Mouse (Mus musculus): ENCODE data around the gene Zcchc14. TPM values are rescaled to one million over a fixed set of nuclear protein-coding genes. Genes with fewer than 3 reads are reported as not detected.
A peak's percentile ranks its signal among the peaks of the same experiment; 100 is the strongest.

The Zcchc14 gene
- polyA plus RNA-seq, 1 experiment from 2014 or later, result 20.1 TPM

GRCm38 (mm10) chr8:121575661-121576060 is 77.0 kb downstream of the Zcchc14 start:
- Histone ChIP-seq H3K36me3 (no peaks in the 10 kb centered on the region), H3K4me1 (peaks cover 39% of the 10 kb centered on the region), H3K9ac (peak overlapping the region; percentile 15; the same call in 1 of the 2 replicates), H3K27me3 (peaks cover 5% of the 10 kb centered on the region; the same call in 1 of the 2 replicates), H3K4me2 (replicated peaks) (no peak overlapping the region), H3K9me3 (no peaks in the 10 kb centered on the region), H3K27ac (no peak overlapping the region), H3K4me3 (no peak overlapping the region)
- no peak for ATAC-seq (ENCODE audit: low FRiP score, low read depth)
- WGBS, result 47% methylated on average over 3 of the region's 3 CpGs

- Histone ChIP-seq H3K4me3 (no peak overlapping the region), H3K4me1 (peaks cover 40% of the 10 kb centered on the region), H3K9ac (no peak overlapping the region), H3K27ac (no peak overlapping the region), H3K27me3 (no peaks in the 10 kb centered on the region), H3K9me3 (no peaks in the 10 kb centered on the region), H3K4me2 (replicated peaks) (no peak overlapping the region), H3K36me3 (peaks cover 4% of the 10 kb centered on the region; the same call in 1 of the 2 replicates)
- WGBS, result 43% methylated on average over 3 of the region's 3 CpGs
- ATAC-seq (ENCODE audit: low FRiP score, low read depth), result no peak
Observed at GRCm38 (mm10) chr8:121573275-121573674, 79.4 kb downstream of the Zcchc14 start.

- no peak overlapping the region for H3K27ac ChIP-seq
- no peaks in the 10 kb centered on the region for H3K27me3 ChIP-seq
- WGBS, result 75% methylated on average over 7 of the region's 7 CpGs
- H3K4me2 ChIP-seq (replicated peaks), result no peak overlapping the region
- peaks cover 30% of the 10 kb centered on the region for H3K4me1 ChIP-seq
- H3K4me3 ChIP-seq, result no peak overlapping the region
- no peak for ATAC-seq (ENCODE audit: low FRiP score, low read depth)
- peaks cover 4% of the 10 kb centered on the region; the same call in 1 of the 2 replicates for H3K36me3 ChIP-seq
- H3K9me3 ChIP-seq, result no peaks in the 10 kb centered on the region
- no peak overlapping the region for H3K9ac ChIP-seq
Observed at GRCm38 (mm10) chr8:121572121-121572520, 80.6 kb downstream of the Zcchc14 start.

GRCm38 (mm10) chr8:121570801-121571200 is 81.9 kb downstream of the Zcchc14 start:
- peaks cover 10% of the 10 kb centered on the region for H3K36me3 ChIP-seq
- no peaks in the 10 kb centered on the region for H3K9me3 ChIP-seq
- WGBS, result 77% methylated on average over 17 of the region's 17 CpGs
- H3K4me2 ChIP-seq (replicated peaks), result no peak overlapping the region
- no peak overlapping the region for H3K9ac ChIP-seq
- ATAC-seq (ENCODE audit: low FRiP score, low read depth), result no peak
- H3K27ac ChIP-seq, result no peak overlapping the region
- no peaks in the 10 kb centered on the region for H3K27me3 ChIP-seq
- peaks cover 17% of the 10 kb centered on the region for H3K4me1 ChIP-seq
- H3K4me3 ChIP-seq, result no peak overlapping the region

- H3K27ac ChIP-seq, result no peak overlapping the region
Observed at GRCm38 (mm10) chr8:121570335-121570734, 82.4 kb downstream of the Zcchc14 start.

GRCm38 (mm10) chr8:121568321-121568720 is 84.4 kb downstream of the Zcchc14 start:
- WGBS, result 68% methylated on average over 6 of the region's 6 CpGs
- Histone ChIP-seq H3K4me3 (no peak overlapping the region), H3K4me1 (peaks cover 7% of the 10 kb centered on the region; the same call in 1 of the 2 replicates), H3K36me3 (peaks cover 33% of the 10 kb centered on the region), H3K4me2 (replicated peaks) (no peak overlapping the region), H3K27ac (no peak overlapping the region), H3K9me3 (no peaks in the 10 kb centered on the region), H3K27me3 (no peaks in the 10 kb centered on the region), H3K9ac (no peak overlapping the region)
- no peak for ATAC-seq (ENCODE audit: low FRiP score, low read depth)

More at GRCm38 (mm10) chr8:121570335-121570734, 82.4 kb downstream of the Zcchc14 start:
- Histone ChIP-seq H3K36me3 (peaks cover 15% of the 10 kb centered on the region), H3K4me1 (peaks cover 12% of the 10 kb centered on the region), H3K4me3 (no peak overlapping the region), H3K9me3 (no peaks in the 10 kb centered on the region), H3K4me2 (replicated peaks) (no peak overlapping the region), H3K27me3 (no peaks in the 10 kb centered on the region), H3K9ac (no peak overlapping the region)
- no peak for ATAC-seq (ENCODE audit: low FRiP score, low read depth)
- WGBS, result 81% methylated on average over 21 of the region's 21 CpGs

GRCm38 (mm10) chr8:121563701-121564100 is 89.0 kb downstream of the Zcchc14 start:
- Histone ChIP-seq H3K9ac (no peak overlapping the region), H3K9me3 (no peaks in the 10 kb centered on the region), H3K4me3 (no peak overlapping the region), H3K4me1 (0 out of 2 replicates have a peak, but pooled peaks cover 3% of the 10 kb centered on the region), H3K27me3 (no peaks in the 10 kb centered on the region), H3K27ac (no peak overlapping the region), H3K36me3 (peaks cover 54% of the 10 kb centered on the region), H3K4me2 (replicated peaks) (no peak overlapping the region)
- no peak for ATAC-seq (ENCODE audit: low FRiP score, low read depth)
- 86% methylated on average over 6 of the region's 6 CpGs for WGBS

GRCm38 (mm10) chr8:121562941-121563351 is 89.8 kb downstream of the Zcchc14 start:
- H3K4me3 ChIP-seq, result no peak overlapping the region
- H3K36me3 ChIP-seq, result peaks cover 62% of the 10 kb centered on the region

GRCm38 (mm10) chr8:121561636-121562345 is 90.9 kb downstream of the Zcchc14 start:
- H3K4me3 ChIP-seq, result no peak overlapping the region
- H3K4me2 ChIP-seq (replicated peaks), result no peak overlapping the region
- ATAC-seq (ENCODE audit: low FRiP score, low read depth), result no peak
- no peaks in the 10 kb centered on the region for H3K4me1 ChIP-seq
- WGBS, result 88% methylated on average over 16 of the region's 16 CpGs
- H3K9me3 ChIP-seq, result no peaks in the 10 kb centered on the region
- H3K27ac ChIP-seq, result no peak overlapping the region
- no peak overlapping the region for H3K9ac ChIP-seq
- H3K27me3 ChIP-seq, result no peaks in the 10 kb centered on the region
- H3K36me3 ChIP-seq, result peaks cover 67% of the 10 kb centered on the region

More at GRCm38 (mm10) chr8:121562941-121563351, 89.8 kb downstream of the Zcchc14 start:
- no peak overlapping the region for H3K27ac ChIP-seq
- no peaks in the 10 kb centered on the region for H3K9me3 ChIP-seq
- WGBS, result 81% methylated on average over 9 of the region's 9 CpGs
- no peak overlapping the region for H3K9ac ChIP-seq
- no peak overlapping the region for H3K4me2 ChIP-seq (replicated peaks)
- no peak for ATAC-seq (ENCODE audit: low FRiP score, low read depth)
- H3K4me1 ChIP-seq, result no peaks in the 10 kb centered on the region
- no peaks in the 10 kb centered on the region for H3K27me3 ChIP-seq

- ATAC-seq (ENCODE audit: low FRiP score, low read depth), result no peak
- H3K4me1 ChIP-seq, result no peaks in the 10 kb centered on the region
- no peaks in the 10 kb centered on the region for H3K9me3 ChIP-seq
- WGBS, result 96% methylated on average over 7 of the region's 7 CpGs
- H3K27ac ChIP-seq, result no peak overlapping the region
- H3K4me2 ChIP-seq (replicated peaks), result no peak overlapping the region
- no peaks in the 10 kb centered on the region for H3K27me3 ChIP-seq
- no peak overlapping the region for H3K9ac ChIP-seq
- H3K4me3 ChIP-seq, result no peak overlapping the region
- peaks cover 68% of the 10 kb centered on the region for H3K36me3 ChIP-seq
Observed at GRCm38 (mm10) chr8:121560432-121561100, 92.1 kb downstream of the Zcchc14 start.

- no peak overlapping the region for H3K27ac ChIP-seq
- no peaks in the 10 kb centered on the region for H3K4me1 ChIP-seq
- no peak overlapping the region for H3K9ac ChIP-seq
- no peak for ATAC-seq (ENCODE audit: low FRiP score, low read depth)
- 93% methylated on average over 12 of the region's 12 CpGs for WGBS
- peaks cover 68% of the 10 kb centered on the region for H3K36me3 ChIP-seq
- no peaks in the 10 kb centered on the region for H3K27me3 ChIP-seq
- H3K4me2 ChIP-seq (replicated peaks), result no peak overlapping the region
- no peak overlapping the region for H3K4me3 ChIP-seq
- no peaks in the 10 kb centered on the region for H3K9me3 ChIP-seq
Observed at GRCm38 (mm10) chr8:121559801-121560200, 92.9 kb downstream of the Zcchc14 start.

- H3K4me3 ChIP-seq, result no peak overlapping the region
- H3K9me3 ChIP-seq, result no peaks in the 10 kb centered on the region
- no peaks in the 10 kb centered on the region for H3K27me3 ChIP-seq
- H3K36me3 ChIP-seq, result peaks cover 69% of the 10 kb centered on the region
- H3K4me1 ChIP-seq, result no peaks in the 10 kb centered on the region
- WGBS, result 84% methylated on average over 16 of the region's 16 CpGs
- H3K9ac ChIP-seq, result no peak overlapping the region
- no peak overlapping the region for H3K4me2 ChIP-seq (replicated peaks)
- no peak overlapping the region for H3K27ac ChIP-seq
- ATAC-seq (ENCODE audit: low FRiP score, low read depth), result no peak
Observed at GRCm38 (mm10) chr8:121558538-121558937, 94.2 kb downstream of the Zcchc14 start.
